Mouse (Mus musculus): Measurements from ENCODE around the gene Rangrf. TPM values are rescaled to one million over a fixed set of nuclear protein-coding genes. Genes with fewer than 3 reads are reported as not detected.

The Rangrf gene
- polyA plus RNA-seq, 1 experiment = 1,176 TPM

- H3K4me3 ChIP-seq (ENCODE audit: control insufficient read depth, low read depth, low read length) = no peak overlapping the region
- H3K27me3 ChIP-seq (ENCODE audit: control insufficient read depth, insufficient read depth, low read length) = no peaks in the 10 kb centered on the region
- H3K4me1 ChIP-seq (ENCODE audit: control insufficient read depth, insufficient read depth, low read length) = peaks cover 8% of the 10 kb centered on the region
- no peak for TF ChIP-seq POLR2A (IDR thresholded peaks at IDR 0.05; ENCODE audit: control insufficient read depth, low read depth, low read length)
- no peak for TF ChIP-seq CTCF (IDR thresholded peaks at IDR 0.05; ENCODE audit: control insufficient read depth, insufficient read depth, insufficient replicate concordance, low read depth, low read length)
- no peaks in the 10 kb centered on the region for H3K36me3 ChIP-seq (ENCODE audit: control insufficient read depth, insufficient read depth, low read length)
- H3K27ac ChIP-seq (ENCODE audit: control insufficient read depth, insufficient read depth, low read depth, low read length) = no peak overlapping the region
These were observed 18.9 kb downstream of the Rangrf start for GRCm38 (mm10) chr11:68956107-68956506.

- Histone ChIP-seq H3K4me3 (ENCODE audit: control insufficient read depth, low read depth, low read length) (no peak overlapping the region), H3K27me3 (ENCODE audit: control insufficient read depth, insufficient read depth, low read length) (no peaks in the 10 kb centered on the region)
- TF ChIP-seq CTCF (IDR thresholded peaks at IDR 0.05; ENCODE audit: control insufficient read depth, insufficient read depth, insufficient replicate concordance, low read depth, low read length) = no peak
- TF ChIP-seq POLR2A (IDR thresholded peaks at IDR 0.05; ENCODE audit: control insufficient read depth, low read depth, low read length) = no peak
These were observed 19.5 kb downstream of the Rangrf start for GRCm38 (mm10) chr11:68955473-68955872.

GRCm38 (mm10) chr11:68954408-68954807, 20.6 kb downstream of the Rangrf start:
- no peaks in the 10 kb centered on the region for H3K27me3 ChIP-seq (ENCODE audit: control insufficient read depth, insufficient read depth, low read length)
- H3K27ac ChIP-seq (ENCODE audit: control insufficient read depth, insufficient read depth, low read depth, low read length) = no peak overlapping the region
- H3K4me3 ChIP-seq (ENCODE audit: control insufficient read depth, low read depth, low read length) = peak overlapping the region; percentile 8
- H3K36me3 ChIP-seq (ENCODE audit: control insufficient read depth, insufficient read depth, low read length) = no peaks in the 10 kb centered on the region
- peaks cover 11% of the 10 kb centered on the region for H3K4me1 ChIP-seq (ENCODE audit: control insufficient read depth, insufficient read depth, low read length)
- TF ChIP-seq CTCF (IDR thresholded peaks at IDR 0.05; ENCODE audit: control insufficient read depth, insufficient read depth, insufficient replicate concordance, low read depth, low read length) (no peak), POLR2A (IDR thresholded peaks at IDR 0.05; ENCODE audit: control insufficient read depth, low read depth, low read length) (no peak)

More at GRCm38 (mm10) chr11:68955473-68955872, 19.5 kb downstream of the Rangrf start:
- Histone ChIP-seq H3K36me3 (ENCODE audit: control insufficient read depth, insufficient read depth, low read length) (no peaks in the 10 kb centered on the region), H3K4me1 (ENCODE audit: control insufficient read depth, insufficient read depth, low read length) (peaks cover 8% of the 10 kb centered on the region), H3K27ac (ENCODE audit: control insufficient read depth, insufficient read depth, low read depth, low read length) (no peak overlapping the region; the same call in 1 of the 2 replicates)

- Histone ChIP-seq H3K27me3 (ENCODE audit: control insufficient read depth, insufficient read depth, low read length) (no peaks in the 10 kb centered on the region), H3K36me3 (ENCODE audit: control insufficient read depth, insufficient read depth, low read length) (no peaks in the 10 kb centered on the region), H3K27ac (ENCODE audit: control insufficient read depth, insufficient read depth, low read depth, low read length) (no peak overlapping the region), H3K4me1 (ENCODE audit: control insufficient read depth, insufficient read depth, low read length) (peaks cover 11% of the 10 kb centered on the region), H3K4me3 (ENCODE audit: control insufficient read depth, low read depth, low read length) (no peak overlapping the region)
- TF ChIP-seq POLR2A (IDR thresholded peaks at IDR 0.05; ENCODE audit: control insufficient read depth, low read depth, low read length) (no peak), CTCF (IDR thresholded peaks at IDR 0.05; ENCODE audit: control insufficient read depth, insufficient read depth, insufficient replicate concordance, low read depth, low read length) (no peak)
These were observed 21.1 kb downstream of the Rangrf start for GRCm38 (mm10) chr11:68953903-68954302.

GRCm38 (mm10) chr11:68947542-68947993, 27.4 kb downstream of the Rangrf start:
- H3K36me3 ChIP-seq (ENCODE audit: control insufficient read depth, insufficient read depth, low read length) = no peaks in the 10 kb centered on the region
- no peak overlapping the region for H3K4me3 ChIP-seq (ENCODE audit: control insufficient read depth, low read depth, low read length)

GRCm38 (mm10) chr11:68946806-68947440, 28.1 kb downstream of the Rangrf start:
- H3K36me3 ChIP-seq (ENCODE audit: control insufficient read depth, insufficient read depth, low read length) = no peaks in the 10 kb centered on the region
- H3K4me3 ChIP-seq (ENCODE audit: control insufficient read depth, low read depth, low read length) = no peak overlapping the region
- TF ChIP-seq CTCF (IDR thresholded peaks at IDR 0.05; ENCODE audit: control insufficient read depth, insufficient read depth, insufficient replicate concordance, low read depth, low read length) = no peak
- TF ChIP-seq POLR2A (IDR thresholded peaks at IDR 0.05; ENCODE audit: control insufficient read depth, low read depth, low read length) = no peak

More at GRCm38 (mm10) chr11:68947542-68947993, 27.4 kb downstream of the Rangrf start:
- TF ChIP-seq POLR2A (IDR thresholded peaks at IDR 0.05; ENCODE audit: control insufficient read depth, low read depth, low read length) (no peak), CTCF (IDR thresholded peaks at IDR 0.05; ENCODE audit: control insufficient read depth, insufficient read depth, insufficient replicate concordance, low read depth, low read length) (no peak)
- H3K4me1 ChIP-seq (ENCODE audit: control insufficient read depth, insufficient read depth, low read length) = peaks cover 15% of the 10 kb centered on the region
- no peak overlapping the region for H3K27ac ChIP-seq (ENCODE audit: control insufficient read depth, insufficient read depth, low read depth, low read length)
- no peaks in the 10 kb centered on the region for H3K27me3 ChIP-seq (ENCODE audit: control insufficient read depth, insufficient read depth, low read length)

GRCm38 (mm10) chr11:68946001-68946400, 29.0 kb downstream of the Rangrf start:
- no peaks in the 10 kb centered on the region for H3K36me3 ChIP-seq (ENCODE audit: control insufficient read depth, insufficient read depth, low read length)
- peaks cover 15% of the 10 kb centered on the region for H3K4me1 ChIP-seq (ENCODE audit: control insufficient read depth, insufficient read depth, low read length)
- no peaks in the 10 kb centered on the region for H3K27me3 ChIP-seq (ENCODE audit: control insufficient read depth, insufficient read depth, low read length)

More at GRCm38 (mm10) chr11:68946806-68947440, 28.1 kb downstream of the Rangrf start:
- Histone ChIP-seq H3K4me1 (ENCODE audit: control insufficient read depth, insufficient read depth, low read length) (peaks cover 15% of the 10 kb centered on the region), H3K27ac (ENCODE audit: control insufficient read depth, insufficient read depth, low read depth, low read length) (no peak overlapping the region), H3K27me3 (ENCODE audit: control insufficient read depth, insufficient read depth, low read length) (no peaks in the 10 kb centered on the region)

More at GRCm38 (mm10) chr11:68946001-68946400, 29.0 kb downstream of the Rangrf start:
- H3K27ac ChIP-seq (ENCODE audit: control insufficient read depth, insufficient read depth, low read depth, low read length) = no peak overlapping the region
- TF ChIP-seq POLR2A (IDR thresholded peaks at IDR 0.05; ENCODE audit: control insufficient read depth, low read depth, low read length) = no peak
- no peak for TF ChIP-seq CTCF (IDR thresholded peaks at IDR 0.05; ENCODE audit: control insufficient read depth, insufficient read depth, insufficient replicate concordance, low read depth, low read length)
- H3K4me3 ChIP-seq (ENCODE audit: control insufficient read depth, low read depth, low read length) = no peak overlapping the region

Measured in testis, adult 2 months (tissue).